Mouse (Mus musculus): ENCODE data around the gene Chd9. TPM values are rescaled to one million over a fixed set of nuclear protein-coding genes. Genes with fewer than 3 reads are reported as not detected.

The Chd9 gene
- polyA plus RNA-seq, 1 experiment from 2014 or later, result 52.0 TPM

- ATAC-seq (replicated peaks; ENCODE audit: low FRiP score), result no peak
- Histone ChIP-seq H3K4me2 (ENCODE audit: low read depth, low read length, severe bottlenecking) (no peak overlapping the region), H3K9me3 (ENCODE audit: control insufficient read depth, low read length) (no peaks in the 10 kb centered on the region), H3K36me3 (ENCODE audit: control insufficient read depth, insufficient read depth, low read length) (no peaks in the 10 kb centered on the region), H3K9ac (ENCODE audit: low read length) (no peak overlapping the region), H3K27ac (ENCODE audit: low read depth, low read length) (no peak overlapping the region), H3K27me3 (ENCODE audit: control insufficient read depth, insufficient read depth, low read length) (no peaks in the 10 kb centered on the region), H3K4me3 (ENCODE audit: low read depth, low read length) (no peak overlapping the region), H3K4me1 (replicated peaks; ENCODE audit: control insufficient read depth, insufficient read depth, low read length) (peaks cover 5% of the 10 kb centered on the region)
- no peak for DNase-seq (ENCODE audit: low spot score)
- WGBS, result 90% methylated on average over 7 of the region's 7 CpGs
Measured at GRCm38 (mm10) chr8:90847980-90848379, 19.8 kb downstream of the Chd9 start.

GRCm38 (mm10) chr8:90849462-90850050 lies 21.4 kb downstream of the Chd9 start:
- Histone ChIP-seq H3K36me3 (ENCODE audit: control insufficient read depth, insufficient read depth, low read length) (no peaks in the 10 kb centered on the region), H3K4me1 (replicated peaks; ENCODE audit: control insufficient read depth, insufficient read depth, low read length) (peaks cover 8% of the 10 kb centered on the region), H3K27me3 (ENCODE audit: control insufficient read depth, insufficient read depth, low read length) (no peaks in the 10 kb centered on the region), H3K4me2 (ENCODE audit: low read depth, low read length, severe bottlenecking) (no peak overlapping the region), H3K27ac (ENCODE audit: low read depth, low read length) (peak overlapping the region; percentile 15; the same call in 1 of the 2 replicates), H3K4me3 (ENCODE audit: low read depth, low read length) (no peak overlapping the region), H3K9me3 (ENCODE audit: control insufficient read depth, low read length) (no peaks in the 10 kb centered on the region), H3K9ac (ENCODE audit: low read length) (no peak overlapping the region)
- DNase-seq (ENCODE audit: low spot score) (no peak), ATAC-seq (replicated peaks; ENCODE audit: low FRiP score) (no peak)
- 51% methylated on average over 11 of the region's 11 CpGs for WGBS

- ATAC-seq (replicated peaks; ENCODE audit: low FRiP score) (no peak), DNase-seq (ENCODE audit: low spot score) (no peak)
- no peak overlapping the region for H3K27ac ChIP-seq (ENCODE audit: low read depth, low read length)
- 45% methylated on average over 8 of the region's 8 CpGs for WGBS
- H3K4me3 ChIP-seq (ENCODE audit: low read depth, low read length), result no peak overlapping the region
- H3K9me3 ChIP-seq (ENCODE audit: control insufficient read depth, low read length), result no peaks in the 10 kb centered on the region
- no peaks in the 10 kb centered on the region for H3K27me3 ChIP-seq (ENCODE audit: control insufficient read depth, insufficient read depth, low read length)
- no peak overlapping the region for H3K4me2 ChIP-seq (ENCODE audit: low read depth, low read length, severe bottlenecking)
- H3K4me1 ChIP-seq (replicated peaks; ENCODE audit: control insufficient read depth, insufficient read depth, low read length), result peaks cover 12% of the 10 kb centered on the region
- no peaks in the 10 kb centered on the region for H3K36me3 ChIP-seq (ENCODE audit: control insufficient read depth, insufficient read depth, low read length)
- no peak overlapping the region for H3K9ac ChIP-seq (ENCODE audit: low read length)
Measured at GRCm38 (mm10) chr8:90851544-90851943, 23.4 kb downstream of the Chd9 start.

GRCm38 (mm10) chr8:90853971-90854670 lies 26.0 kb downstream of the Chd9 start:
- H3K36me3 ChIP-seq (ENCODE audit: control insufficient read depth, insufficient read depth, low read length), result no peaks in the 10 kb centered on the region
- no peak overlapping the region for H3K4me3 ChIP-seq (ENCODE audit: low read depth, low read length)
- H3K9ac ChIP-seq (ENCODE audit: low read length), result no peak overlapping the region
- no peaks in the 10 kb centered on the region for H3K27me3 ChIP-seq (ENCODE audit: control insufficient read depth, insufficient read depth, low read length)
- DNase-seq (ENCODE audit: low spot score) (no peak), ATAC-seq (replicated peaks; ENCODE audit: low FRiP score) (0 out of 2 replicates have a peak, but pooled peaks have one; percentile 15)
- 0 out of 2 replicates have a peak overlapping the region, but pooled peaks have one; percentile 21 for H3K4me2 ChIP-seq (ENCODE audit: low read depth, low read length, severe bottlenecking)
- WGBS, result 66% methylated on average over 9 of the region's 9 CpGs
- H3K9me3 ChIP-seq (ENCODE audit: control insufficient read depth, low read length), result no peaks in the 10 kb centered on the region
- peak overlapping the region; percentile 59 for H3K27ac ChIP-seq (ENCODE audit: low read depth, low read length)
- H3K4me1 ChIP-seq (replicated peaks; ENCODE audit: control insufficient read depth, insufficient read depth, low read length), result peaks cover 16% of the 10 kb centered on the region

GRCm38 (mm10) chr8:90854671-90855161 lies 26.6 kb downstream of the Chd9 start:
- 19% methylated on average over 10 of the region's 10 CpGs for WGBS
- Histone ChIP-seq H3K9me3 (ENCODE audit: control insufficient read depth, low read length) (no peaks in the 10 kb centered on the region), H3K4me2 (ENCODE audit: low read depth, low read length, severe bottlenecking) (0 out of 2 replicates have a peak overlapping the region, but pooled peaks have one; percentile 21), H3K9ac (ENCODE audit: low read length) (no peak overlapping the region), H3K4me3 (ENCODE audit: low read depth, low read length) (no peak overlapping the region), H3K36me3 (ENCODE audit: control insufficient read depth, insufficient read depth, low read length) (no peaks in the 10 kb centered on the region), H3K27ac (ENCODE audit: low read depth, low read length) (peak overlapping the region; percentile 59), H3K4me1 (replicated peaks; ENCODE audit: control insufficient read depth, insufficient read depth, low read length) (peaks cover 12% of the 10 kb centered on the region), H3K27me3 (ENCODE audit: control insufficient read depth, insufficient read depth, low read length) (no peaks in the 10 kb centered on the region)
- DNase-seq (ENCODE audit: low spot score) (peak; percentile 69), ATAC-seq (replicated peaks; ENCODE audit: low FRiP score) (peak; percentile 46)

- Histone ChIP-seq H3K9me3 (ENCODE audit: control insufficient read depth, low read length) (no peaks in the 10 kb centered on the region), H3K27me3 (ENCODE audit: control insufficient read depth, insufficient read depth, low read length) (no peaks in the 10 kb centered on the region), H3K4me2 (ENCODE audit: low read depth, low read length, severe bottlenecking) (no peak overlapping the region), H3K4me3 (ENCODE audit: low read depth, low read length) (no peak overlapping the region), H3K9ac (ENCODE audit: low read length) (no peak overlapping the region), H3K36me3 (ENCODE audit: control insufficient read depth, insufficient read depth, low read length) (no peaks in the 10 kb centered on the region), H3K27ac (ENCODE audit: low read depth, low read length) (no peak overlapping the region), H3K4me1 (replicated peaks; ENCODE audit: control insufficient read depth, insufficient read depth, low read length) (peaks cover 12% of the 10 kb centered on the region)
- ATAC-seq (replicated peaks; ENCODE audit: low FRiP score) (no peak), DNase-seq (ENCODE audit: low spot score) (no peak)
- 86% methylated on average over 3 of the region's 3 CpGs for WGBS
Measured at GRCm38 (mm10) chr8:90856171-90856570, 28.0 kb downstream of the Chd9 start.

GRCm38 (mm10) chr8:90856952-90857351 lies 28.8 kb downstream of the Chd9 start:
- no peak overlapping the region for H3K27ac ChIP-seq (ENCODE audit: low read depth, low read length)

GRCm38 (mm10) chr8:90858071-90858470 lies 29.9 kb downstream of the Chd9 start:
- no peak overlapping the region for H3K27ac ChIP-seq (ENCODE audit: low read depth, low read length)
- ATAC-seq (replicated peaks; ENCODE audit: low FRiP score) (no peak), DNase-seq (ENCODE audit: low spot score) (no peak)
- 95% methylated on average over 2 of the region's 2 CpGs for WGBS
- H3K9me3 ChIP-seq (ENCODE audit: control insufficient read depth, low read length), result no peaks in the 10 kb centered on the region
- no peak overlapping the region for H3K9ac ChIP-seq (ENCODE audit: low read length)
- no peak overlapping the region for H3K4me3 ChIP-seq (ENCODE audit: low read depth, low read length)
- H3K4me2 ChIP-seq (ENCODE audit: low read depth, low read length, severe bottlenecking), result no peak overlapping the region
- H3K27me3 ChIP-seq (ENCODE audit: control insufficient read depth, insufficient read depth, low read length), result no peaks in the 10 kb centered on the region
- peaks cover 28% of the 10 kb centered on the region for H3K4me1 ChIP-seq (replicated peaks; ENCODE audit: control insufficient read depth, insufficient read depth, low read length)
- no peaks in the 10 kb centered on the region for H3K36me3 ChIP-seq (ENCODE audit: control insufficient read depth, insufficient read depth, low read length)

More at GRCm38 (mm10) chr8:90856952-90857351, 28.8 kb downstream of the Chd9 start:
- no peak overlapping the region for H3K4me2 ChIP-seq (ENCODE audit: low read depth, low read length, severe bottlenecking)
- H3K9ac ChIP-seq (ENCODE audit: low read length), result no peak overlapping the region
- no peak overlapping the region for H3K4me3 ChIP-seq (ENCODE audit: low read depth, low read length)
- 25% methylated on average over 1 of the region's 1 CpGs for WGBS
- ATAC-seq (replicated peaks; ENCODE audit: low FRiP score) (no peak), DNase-seq (ENCODE audit: low spot score) (no peak)
- no peaks in the 10 kb centered on the region for H3K36me3 ChIP-seq (ENCODE audit: control insufficient read depth, insufficient read depth, low read length)
- H3K9me3 ChIP-seq (ENCODE audit: control insufficient read depth, low read length), result no peaks in the 10 kb centered on the region
- peaks cover 20% of the 10 kb centered on the region for H3K4me1 ChIP-seq (replicated peaks; ENCODE audit: control insufficient read depth, insufficient read depth, low read length)
- no peaks in the 10 kb centered on the region for H3K27me3 ChIP-seq (ENCODE audit: control insufficient read depth, insufficient read depth, low read length)
